Mouse (Mus musculus): ENCODE results near the gene Rabgap1l. TPM values are rescaled to one million over a fixed set of nuclear protein-coding genes. Genes with fewer than 3 reads are reported as not detected.

The Rabgap1l gene
- polyA plus RNA-seq, 1 experiment from 2014 or later: 93.4 TPM

- Histone ChIP-seq H3K4me2 (ENCODE audit: low read depth, low read length) (no peak overlapping the region), H3K36me3 (ENCODE audit: control insufficient read depth, insufficient read depth) (no peaks in the 10 kb centered on the region), H3K9ac (ENCODE audit: low read length) (no peak overlapping the region), H3K27ac (ENCODE audit: low read length) (peak overlapping the region; percentile 84), H3K9me3 (replicated peaks; ENCODE audit: control insufficient read depth, low read length) (no peaks in the 10 kb centered on the region), H3K4me3 (ENCODE audit: low read length) (no peak overlapping the region), H3K4me1 (ENCODE audit: control insufficient read depth, insufficient read depth, low read length) (peaks cover 8% of the 10 kb centered on the region; the same call in 1 of the 2 replicates), H3K27me3 (ENCODE audit: control insufficient read depth, insufficient read depth, low read length) (no peaks in the 10 kb centered on the region)
- peak; percentile 63 for ATAC-seq (replicated peaks; ENCODE audit: extremely low read depth, insufficient read depth, low FRiP score)
- 31% methylated on average over 3 of the region's 3 CpGs for WGBS
These were observed 272.3 kb downstream of the Rabgap1l start for GRCm38 (mm10) chr1:160520665-160521064.

GRCm38 (mm10) chr1:160519896-160520465 lies 273.0 kb downstream of the Rabgap1l start:
- no peak overlapping the region for H3K4me2 ChIP-seq (ENCODE audit: low read depth, low read length)

GRCm38 (mm10) chr1:160518552-160518951 lies 274.5 kb downstream of the Rabgap1l start:
- H3K4me2 ChIP-seq (ENCODE audit: low read depth, low read length): 0 out of 2 replicates have a peak overlapping the region, but pooled peaks have one; percentile 38
- no peak overlapping the region for H3K9ac ChIP-seq (ENCODE audit: low read length)
- H3K4me3 ChIP-seq (ENCODE audit: low read length): no peak overlapping the region
- H3K27ac ChIP-seq (ENCODE audit: low read length): peak overlapping the region; percentile 85
- peaks cover 8% of the 10 kb centered on the region; the same call in 1 of the 2 replicates for H3K4me1 ChIP-seq (ENCODE audit: control insufficient read depth, insufficient read depth, low read length)
- H3K36me3 ChIP-seq (ENCODE audit: control insufficient read depth, insufficient read depth): no peaks in the 10 kb centered on the region
- H3K27me3 ChIP-seq (ENCODE audit: control insufficient read depth, insufficient read depth, low read length): no peaks in the 10 kb centered on the region
- 33% methylated on average over 4 of the region's 4 CpGs for WGBS
- no peaks in the 10 kb centered on the region for H3K9me3 ChIP-seq (replicated peaks; ENCODE audit: control insufficient read depth, low read length)
- ATAC-seq (replicated peaks; ENCODE audit: extremely low read depth, insufficient read depth, low FRiP score): peak; percentile 79

More at GRCm38 (mm10) chr1:160519896-160520465, 273.0 kb downstream of the Rabgap1l start:
- ATAC-seq (replicated peaks; ENCODE audit: extremely low read depth, insufficient read depth, low FRiP score): no peak
- Histone ChIP-seq H3K9ac (ENCODE audit: low read length) (no peak overlapping the region), H3K36me3 (ENCODE audit: control insufficient read depth, insufficient read depth) (no peaks in the 10 kb centered on the region), H3K27me3 (ENCODE audit: control insufficient read depth, insufficient read depth, low read length) (no peaks in the 10 kb centered on the region), H3K4me1 (ENCODE audit: control insufficient read depth, insufficient read depth, low read length) (peaks cover 8% of the 10 kb centered on the region; the same call in 1 of the 2 replicates), H3K27ac (ENCODE audit: low read length) (peak overlapping the region; percentile 63), H3K9me3 (replicated peaks; ENCODE audit: control insufficient read depth, low read length) (no peaks in the 10 kb centered on the region), H3K4me3 (ENCODE audit: low read length) (no peak overlapping the region)
- WGBS: 87% methylated on average over 1 of the region's 1 CpGs

GRCm38 (mm10) chr1:160507766-160508165 lies 285.2 kb downstream of the Rabgap1l start:
- no peak for ATAC-seq (replicated peaks; ENCODE audit: extremely low read depth, insufficient read depth, low FRiP score)
- H3K9me3 ChIP-seq (replicated peaks; ENCODE audit: control insufficient read depth, low read length): no peaks in the 10 kb centered on the region
- H3K36me3 ChIP-seq (ENCODE audit: control insufficient read depth, insufficient read depth): no peaks in the 10 kb centered on the region
- H3K27ac ChIP-seq (ENCODE audit: low read length): no peak overlapping the region
- H3K4me1 ChIP-seq (ENCODE audit: control insufficient read depth, insufficient read depth, low read length): no peaks in the 10 kb centered on the region
- no peaks in the 10 kb centered on the region for H3K27me3 ChIP-seq (ENCODE audit: control insufficient read depth, insufficient read depth, low read length)
- H3K4me2 ChIP-seq (ENCODE audit: low read depth, low read length): no peak overlapping the region
- H3K4me3 ChIP-seq (ENCODE audit: low read length): no peak overlapping the region
- no peak overlapping the region for H3K9ac ChIP-seq (ENCODE audit: low read length)

- no peak overlapping the region for H3K4me2 ChIP-seq (ENCODE audit: low read depth, low read length)
- no peaks in the 10 kb centered on the region for H3K9me3 ChIP-seq (replicated peaks; ENCODE audit: control insufficient read depth, low read length)
- ATAC-seq (replicated peaks; ENCODE audit: extremely low read depth, insufficient read depth, low FRiP score): no peak
- no peaks in the 10 kb centered on the region for H3K27me3 ChIP-seq (ENCODE audit: control insufficient read depth, insufficient read depth, low read length)
- WGBS: 78% methylated on average over 3 of the region's 3 CpGs
- H3K4me3 ChIP-seq (ENCODE audit: low read length): no peak overlapping the region
- no peak overlapping the region for H3K27ac ChIP-seq (ENCODE audit: low read length)
- H3K9ac ChIP-seq (ENCODE audit: low read length): no peak overlapping the region
- H3K36me3 ChIP-seq (ENCODE audit: control insufficient read depth, insufficient read depth): no peaks in the 10 kb centered on the region
- H3K4me1 ChIP-seq (ENCODE audit: control insufficient read depth, insufficient read depth, low read length): no peaks in the 10 kb centered on the region
These were observed 296.0 kb downstream of the Rabgap1l start for GRCm38 (mm10) chr1:160496906-160497577.

GRCm38 (mm10) chr1:160485731-160486130 lies 307.3 kb downstream of the Rabgap1l start:
- Histone ChIP-seq H3K4me3 (ENCODE audit: low read length) (no peak overlapping the region), H3K9ac (ENCODE audit: low read length) (no peak overlapping the region), H3K27ac (ENCODE audit: low read length) (no peak overlapping the region), H3K27me3 (ENCODE audit: control insufficient read depth, insufficient read depth, low read length) (no peaks in the 10 kb centered on the region), H3K4me2 (ENCODE audit: low read depth, low read length) (no peak overlapping the region), H3K9me3 (replicated peaks; ENCODE audit: control insufficient read depth, low read length) (no peaks in the 10 kb centered on the region), H3K4me1 (ENCODE audit: control insufficient read depth, insufficient read depth, low read length) (no peaks in the 10 kb centered on the region), H3K36me3 (ENCODE audit: control insufficient read depth, insufficient read depth) (no peaks in the 10 kb centered on the region)
- ATAC-seq (replicated peaks; ENCODE audit: extremely low read depth, insufficient read depth, low FRiP score): no peak
- 63% methylated on average over 3 of the region's 3 CpGs for WGBS

GRCm38 (mm10) chr1:160485028-160485427 lies 308.0 kb downstream of the Rabgap1l start:
- Histone ChIP-seq H3K4me3 (ENCODE audit: low read length) (no peak overlapping the region), H3K4me2 (ENCODE audit: low read depth, low read length) (no peak overlapping the region), H3K27ac (ENCODE audit: low read length) (no peak overlapping the region), H3K9me3 (replicated peaks; ENCODE audit: control insufficient read depth, low read length) (no peaks in the 10 kb centered on the region), H3K4me1 (ENCODE audit: control insufficient read depth, insufficient read depth, low read length) (no peaks in the 10 kb centered on the region), H3K27me3 (ENCODE audit: control insufficient read depth, insufficient read depth, low read length) (no peaks in the 10 kb centered on the region), H3K9ac (ENCODE audit: low read length) (no peak overlapping the region), H3K36me3 (ENCODE audit: control insufficient read depth, insufficient read depth) (no peaks in the 10 kb centered on the region)
- 84% methylated on average over 7 of the region's 7 CpGs for WGBS
- ATAC-seq (replicated peaks; ENCODE audit: extremely low read depth, insufficient read depth, low FRiP score): no peak

- no peak for ATAC-seq (replicated peaks; ENCODE audit: extremely low read depth, insufficient read depth, low FRiP score)
- no peak overlapping the region for H3K27ac ChIP-seq (ENCODE audit: low read length)
- no peak overlapping the region for H3K4me2 ChIP-seq (ENCODE audit: low read depth, low read length)
- no peak overlapping the region for H3K4me3 ChIP-seq (ENCODE audit: low read length)
- H3K36me3 ChIP-seq (ENCODE audit: control insufficient read depth, insufficient read depth): no peaks in the 10 kb centered on the region
- no peaks in the 10 kb centered on the region for H3K9me3 ChIP-seq (replicated peaks; ENCODE audit: control insufficient read depth, low read length)
- 91% methylated on average over 2 of the region's 2 CpGs for WGBS
- H3K27me3 ChIP-seq (ENCODE audit: control insufficient read depth, insufficient read depth, low read length): no peaks in the 10 kb centered on the region
- no peak overlapping the region for H3K9ac ChIP-seq (ENCODE audit: low read length)
- H3K4me1 ChIP-seq (ENCODE audit: control insufficient read depth, insufficient read depth, low read length): no peaks in the 10 kb centered on the region
These were observed 311.4 kb downstream of the Rabgap1l start for GRCm38 (mm10) chr1:160481643-160482042.

- H3K4me1 ChIP-seq (ENCODE audit: control insufficient read depth, insufficient read depth, low read length): peaks cover 12% of the 10 kb centered on the region
- H3K27ac ChIP-seq (ENCODE audit: low read length): no peak overlapping the region
- H3K27me3 ChIP-seq (ENCODE audit: control insufficient read depth, insufficient read depth, low read length): no peaks in the 10 kb centered on the region
- no peak overlapping the region for H3K9ac ChIP-seq (ENCODE audit: low read length)
- H3K4me2 ChIP-seq (ENCODE audit: low read depth, low read length): no peak overlapping the region
- ATAC-seq (replicated peaks; ENCODE audit: extremely low read depth, insufficient read depth, low FRiP score): no peak
- no peak overlapping the region for H3K4me3 ChIP-seq (ENCODE audit: low read length)
- no peaks in the 10 kb centered on the region for H3K9me3 ChIP-seq (replicated peaks; ENCODE audit: control insufficient read depth, low read length)
- no peaks in the 10 kb centered on the region for H3K36me3 ChIP-seq (ENCODE audit: control insufficient read depth, insufficient read depth)
These were observed 325.6 kb downstream of the Rabgap1l start for GRCm38 (mm10) chr1:160467443-160467842.

All from heart, embryonic 16.5 days (tissue).